In the genomic region with DNA sequence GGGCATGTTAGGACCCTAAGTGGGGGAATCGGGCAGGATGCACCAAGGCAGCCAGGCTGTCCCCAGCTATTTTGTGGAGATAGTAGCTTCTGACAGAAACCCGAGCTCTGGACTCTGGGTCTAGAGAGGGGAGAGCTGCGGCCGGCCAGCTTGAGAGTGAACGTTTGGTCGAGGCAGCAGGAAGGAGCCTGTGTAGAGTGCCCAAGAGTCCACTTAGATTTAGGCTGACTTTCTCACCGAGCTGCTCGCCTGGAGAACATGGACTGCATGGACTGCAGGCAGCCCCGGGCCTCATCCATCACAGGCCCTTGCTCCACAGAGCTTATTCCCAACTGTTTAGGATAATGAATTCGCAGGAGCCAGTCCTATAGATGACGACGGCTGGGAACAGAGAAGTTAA, we compare ENCODE assay signal across 11 mouse cellular contexts. TPM values are rescaled to one million over a fixed set of nuclear protein-coding genes. Genes with fewer than 3 reads are reported as not detected.
DNase-seq lines count a peak whose midpoint lies in the region; ATAC-seq lines count a peak whose summit lies in the region.
"Had no signal": no experiment of that assay in that cellular context is flagged by ENCODE, and none has a peak within 500 bp of the region (broad histone marks: within the 10 kb centered on the region; RNA-seq: fewer than 3 reads in every experiment).

No protein-coding gene starts in this region.

- ATAC-seq in heart, embryonic 13.5 days (ENCODE audit: extremely low read depth, insufficient number of reproducible peaks, low FRiP score, low TSS enrichment) = no peak
- no peak for ATAC-seq in forebrain, embryonic 15.5 days (replicated peaks)
- no peak for ATAC-seq in midbrain, embryonic 11.5 days (ENCODE audit: low FRiP score)

- intact Hi-C loops in heart, postnatal 10 days (cut with DNase I) = no loop called here

- WGBS in heart, embryonic 13.5 days = 27% methylated on average over 12 of the region's 12 CpGs
- WGBS in forebrain, embryonic 15.5 days = 9% methylated on average over 12 of the region's 12 CpGs
- WGBS in midbrain, embryonic 11.5 days = 30% methylated on average over 12 of the region's 12 CpGs

- H3K9ac ChIP-seq in heart, embryonic 13.5 days = peak overlapping the region; percentile 73
- H3K9ac ChIP-seq in forebrain, embryonic 15.5 days (replicated peaks) = no peak overlapping the region; the same call in 1 of the 2 replicates
- H3K9ac ChIP-seq in midbrain, embryonic 11.5 days (ENCODE audit: low read length) = no peak overlapping the region

- no peaks in the 10 kb centered on the region for H3K9me3 ChIP-seq in heart, embryonic 13.5 days
- no peaks in the 10 kb centered on the region for H3K9me3 ChIP-seq in forebrain, embryonic 15.5 days
- H3K9me3 ChIP-seq in midbrain, embryonic 11.5 days (ENCODE audit: control insufficient read depth, low read length) = no peaks in the 10 kb centered on the region

- peak overlapping the region; percentile 63 for H3K4me2 ChIP-seq in heart, embryonic 13.5 days
- peak overlapping the region; percentile 46 for H3K4me2 ChIP-seq in forebrain, embryonic 15.5 days (replicated peaks)
- H3K4me2 ChIP-seq in midbrain, embryonic 11.5 days = no peak overlapping the region; the same call in 1 of the 2 replicates

- peak overlapping the region; percentile 94 for H3K27ac ChIP-seq in heart, embryonic 13.5 days (replicated peaks)
- peak overlapping the region; percentile 91 for H3K27ac ChIP-seq in forebrain, embryonic 15.5 days (replicated peaks)
- peak overlapping the region; percentile 87 for H3K27ac ChIP-seq in midbrain, embryonic 11.5 days (ENCODE audit: low read depth, low read length)

- H3K27me3 ChIP-seq in heart, embryonic 13.5 days (replicated peaks) = no peaks in the 10 kb centered on the region
- no peaks in the 10 kb centered on the region for H3K27me3 ChIP-seq in forebrain, embryonic 15.5 days
- H3K27me3 ChIP-seq in midbrain, embryonic 11.5 days (ENCODE audit: control insufficient read depth, insufficient read depth, low read length) = no peaks in the 10 kb centered on the region

- H3K4me3 ChIP-seq in heart, embryonic 13.5 days = peak overlapping the region; percentile 26; the same call in 1 of the 2 replicates
- no peak overlapping the region for H3K4me3 ChIP-seq in forebrain, embryonic 15.5 days
- no peak overlapping the region for H3K4me3 ChIP-seq in midbrain, embryonic 11.5 days (ENCODE audit: low read depth, low read length)

- peaks cover 100% of the 10 kb centered on the region for H3K4me1 ChIP-seq in heart, embryonic 13.5 days
- H3K4me1 ChIP-seq in forebrain, embryonic 15.5 days = peaks cover 98% of the 10 kb centered on the region
- H3K4me1 ChIP-seq in midbrain, embryonic 11.5 days (ENCODE audit: control insufficient read depth, insufficient read depth, low read length) = peaks cover 79% of the 10 kb centered on the region

- DNase-seq in heart, postnatal 10 days = no peak
- peak; percentile 48 for DNase-seq in MN1 (ENCODE audit: low spot score)
- no peak for DNase-seq in midbrain, embryonic 11.5 days (ENCODE audit: low spot score, missing footprints)
- no peak for DNase-seq in spleen, postnatal 36 days (ENCODE audit: low spot score in 2 of 2)
- no peak for DNase-seq in kidney, adult 18-20 months
- no peak for DNase-seq in kidney, adult 9 months
- DNase-seq: left cerebral cortex, postnatal 4 days; lung, postnatal 36 days; thymus, postnatal 25 days had no signal

- H3K36me3 ChIP-seq in heart, embryonic 13.5 days = peaks cover 27% of the 10 kb centered on the region
- no peaks in the 10 kb centered on the region for H3K36me3 ChIP-seq in forebrain, embryonic 15.5 days
- H3K36me3 ChIP-seq in midbrain, embryonic 11.5 days (ENCODE audit: control insufficient read depth, insufficient read depth, low read length) = peaks cover 3% of the 10 kb centered on the region

RNA-seq across cellular contexts. Expression of a gene that starts 38.7 kb away (rescaled TPM):
- 79.8 and 80.4 TPM in 2 replicates for polyA plus RNA-seq in heart, embryonic 13.5 days (2015; fragmentation: Nextera tagmentation; extraction: Ambion mirVana)
- 10 to 100 TPM; 14.6 to 15.2 TPM for total RNA-seq in heart, postnatal 10 days (2021)
- 27.1 and 34.2 TPM in 2 replicates for polyA plus RNA-seq in forebrain, embryonic 15.5 days (2015; fragmentation: Nextera tagmentation; extraction: Ambion mirVana)
- 113 and 120 TPM in 2 replicates for polyA plus RNA-seq in midbrain, embryonic 11.5 days (2014; fragmentation: Nextera tagmentation; extraction: Ambion mirVana)
